Mouse (Mus musculus): ENCODE data around the gene Slc3a1.

DNA sequence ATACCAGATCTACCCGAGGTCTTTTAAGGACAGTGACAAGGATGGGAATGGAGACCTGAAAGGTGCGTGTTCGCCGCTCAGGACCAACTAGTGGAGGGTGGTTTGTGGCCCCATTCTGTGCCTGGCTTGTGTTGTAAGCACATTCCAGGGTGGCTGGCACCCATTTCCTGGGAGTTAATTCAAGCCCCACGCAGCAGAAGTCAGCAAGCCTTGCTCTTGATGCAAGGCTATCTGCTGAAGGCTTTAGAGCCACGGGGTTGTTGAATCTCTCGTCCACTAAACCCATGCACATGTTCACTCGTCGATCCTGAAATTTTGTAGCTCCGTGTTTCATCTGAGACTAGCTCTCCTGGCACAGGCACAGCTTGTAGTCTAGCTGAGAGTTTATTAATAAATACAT lies 621 bp downstream of the Slc3a1 start:
- TF ChIP-seq CTCF (IDR thresholded peaks at IDR 0.05; ENCODE audit: insufficient read depth, low read depth, low read length) (no peak), POLR2A (IDR thresholded peaks at IDR 0.05; ENCODE audit: insufficient read depth, low read depth, low read length) (no peak)
